Mouse (Mus musculus) stomach, embryonic 16.5 days (tissue): ENCODE data around the gene Tmigd3. TPM values are rescaled to one million over a fixed set of nuclear protein-coding genes. Genes with fewer than 3 reads are reported as not detected.
"Not testable (repeated sequence)": the region's sequence is repeated elsewhere in the genome, so short reads cannot be mapped to it uniquely, and the experiment has no call there.

Experiments
- ATAC-seq: fragments of 200-750 bp; cut with Nextera tagmentation; 2 replicates; pipeline ENCODE4 v1.8.0; 2017; ENCODE audit warnings: moderate number of reproducible peaks, moderate TSS enrichment; ENCODE audit not compliant: insufficient read depth, low FRiP score
- H3K27ac ChIP-seq: fragments of 300-500 bp; sonication (generic); 2 replicates; pipeline ENCODE4 v1.5.1; 2014; ENCODE audit warnings: low read length
- H3K27me3 ChIP-seq: fragments of 300-500 bp; sonication (generic); 2 replicates; pipeline ENCODE4 v1.6.1; 2014; ENCODE audit warnings: low read length, control low read depth, mixed read lengths; ENCODE audit not compliant: control insufficient read depth, insufficient read depth
- H3K36me3 ChIP-seq: fragments of 300-500 bp; sonication (generic); 2 replicates; pipeline ENCODE4 v1.6.1; 2014; ENCODE audit warnings: low read length; ENCODE audit not compliant: control insufficient read depth, insufficient read depth
- H3K4me1 ChIP-seq: fragments of 300-500 bp; sonication (generic); 2 replicates; pipeline ENCODE4 v1.6.1; 2014; ENCODE audit warnings: low read length, control low read depth, mixed read lengths; ENCODE audit not compliant: control insufficient read depth, insufficient read depth
- H3K4me2 ChIP-seq: fragments of 300-500 bp; sonication (generic); 2 replicates; pipeline ENCODE4 v1.6.1; 2014; ENCODE audit warnings: low read depth, low read length, mixed read lengths
- H3K4me3 ChIP-seq: fragments of 300-500 bp; sonication (generic); replicated peaks from 2 replicates; pipeline ENCODE4 v1.5.1; 2014; ENCODE audit warnings: mild to moderate bottlenecking, low read length
- H3K9ac ChIP-seq: fragments of 300-500 bp; sonication (generic); 2 replicates; pipeline ENCODE4 v1.6.1; 2014; ENCODE audit warnings: low read length
- H3K9me3 ChIP-seq: fragments of 300-500 bp; sonication (generic); replicated peaks from 2 replicates; pipeline ENCODE4 v1.6.1; 2016; ENCODE audit warnings: low read length, control low read depth; ENCODE audit not compliant: control insufficient read depth
- whole genome bisulfite sequencing: fragments of 180-500 bp; shearing (Covaris S2); extraction: QIAGEN DNeasy Blood & Tissue Kit; methylation state at CpG from one replicate; pipeline ENCODE4 v1.1.7; 2014; 5-methylcytosine and 5-hydroxymethylcytosine counted together
- polyA plus RNA-seq: library from polyadenylated mRNA; unstranded; fragments of >200 nt; fragmentation: Nextera tagmentation; extraction: Ambion mirVana; gene quantifications from 2 replicates; pipeline ENCODE4 v1.2.1, GENCODE M21; 2015

Gene Tmigd3
- polyA plus RNA-seq, 1 experiment from 2014 or later, result 0.44 TPM

DNA sequence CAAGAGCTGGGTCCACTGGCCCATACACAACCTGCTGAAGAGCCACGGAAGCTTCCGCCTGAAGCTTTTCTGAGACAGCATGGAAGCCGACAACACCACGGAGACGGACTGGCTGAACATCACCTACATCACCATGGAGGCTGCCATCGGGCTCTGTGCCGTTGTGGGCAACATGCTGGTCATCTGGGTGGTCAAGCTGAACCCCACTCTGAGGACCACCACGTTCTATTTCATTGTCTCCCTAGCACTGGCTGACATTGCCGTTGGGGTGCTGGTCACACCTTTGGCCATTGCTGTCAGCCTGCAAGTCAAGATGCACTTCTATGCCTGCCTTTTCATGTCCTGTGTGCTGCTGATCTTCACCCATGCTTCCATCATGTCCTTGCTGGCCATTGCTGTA, 34.0 kb downstream of the Tmigd3 start:
- Histone ChIP-seq H3K9me3 (no peaks in the 10 kb centered on the region), H3K4me2 (no peak overlapping the region), H3K27ac (no peak overlapping the region), H3K4me3 (no peak overlapping the region), H3K4me1 (no peaks in the 10 kb centered on the region), H3K36me3 (no peaks in the 10 kb centered on the region), H3K27me3 (no peaks in the 10 kb centered on the region), H3K9ac (no peak overlapping the region)
- ATAC-seq, result no peak
- WGBS, result 90% methylated on average over 9 of the region's 9 CpGs

DNA sequence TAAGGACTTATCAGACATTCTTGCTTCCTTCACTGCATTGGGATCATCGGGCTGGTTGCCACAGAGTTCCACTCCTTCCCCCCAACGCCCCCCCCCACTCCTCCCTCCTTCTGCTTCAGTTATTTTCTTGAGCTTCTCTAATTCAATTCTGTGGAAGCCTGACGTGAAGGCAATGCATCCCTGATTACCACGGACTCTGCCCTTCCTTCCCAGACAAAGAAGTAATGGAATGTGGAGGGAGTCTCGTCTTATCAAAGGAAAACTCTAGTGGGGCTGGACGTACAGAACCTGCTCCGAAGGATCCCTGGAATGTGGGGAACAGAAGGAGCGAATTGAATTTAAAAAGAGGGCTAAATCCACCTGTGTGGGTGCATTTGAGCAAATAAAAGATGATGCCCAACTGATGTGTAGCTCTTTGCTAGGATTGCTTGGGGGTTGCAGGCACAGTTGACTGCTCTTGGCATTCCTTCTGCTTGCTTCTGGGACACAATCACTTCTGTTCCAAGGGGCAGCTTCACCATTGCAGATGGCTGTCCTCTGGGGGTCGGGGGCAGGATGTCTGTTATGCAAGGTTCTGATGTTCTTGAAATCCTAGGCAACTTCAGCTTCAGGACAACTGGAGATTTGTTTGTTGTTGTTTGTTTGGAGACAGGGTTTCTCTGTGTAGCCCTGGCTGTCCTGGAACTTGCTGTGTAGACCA, 37.4 kb downstream of the Tmigd3 start:
- Histone ChIP-seq H3K4me2 (no peak overlapping the region), H3K9ac (no peak overlapping the region), H3K4me1 (no peaks in the 10 kb centered on the region), H3K27me3 (no peaks in the 10 kb centered on the region), H3K9me3 (no peaks in the 10 kb centered on the region), H3K36me3 (no peaks in the 10 kb centered on the region), H3K4me3 (no peak overlapping the region), H3K27ac (no peak overlapping the region)
- WGBS, result 46% methylated on average over 9 of the region's 9 CpGs
- no peak for ATAC-seq

- no peak for ATAC-seq
Observed at GRCm38 (mm10) chr3:105908976-105909375, 38.3 kb downstream of the Tmigd3 start.

GRCm38 (mm10) chr3:105910519-105911190, 40.0 kb downstream of the Tmigd3 start:
- Histone ChIP-seq H3K27ac (no peak overlapping the region), H3K4me1 (peaks cover 3% of the 10 kb centered on the region; the same call in 1 of the 2 replicates), H3K4me3 (no peak overlapping the region), H3K9ac (no peak overlapping the region), H3K27me3 (no peaks in the 10 kb centered on the region), H3K4me2 (no peak overlapping the region), H3K36me3 (no peaks in the 10 kb centered on the region), H3K9me3 (no peaks in the 10 kb centered on the region)
- 82% methylated on average over 11 of the region's 11 CpGs for WGBS
- ATAC-seq, result no peak

More at GRCm38 (mm10) chr3:105908976-105909375, 38.3 kb downstream of the Tmigd3 start:
- Histone ChIP-seq H3K9ac (no peak overlapping the region), H3K4me3 (no peak overlapping the region), H3K36me3 (no peaks in the 10 kb centered on the region), H3K9me3 (no peaks in the 10 kb centered on the region), H3K4me1 (peaks cover under 1% of the 10 kb centered on the region; the same call in 1 of the 2 replicates), H3K27me3 (no peaks in the 10 kb centered on the region), H3K27ac (no peak overlapping the region), H3K4me2 (no peak overlapping the region)
- 86% methylated on average over 4 of the region's 4 CpGs for WGBS

- Histone ChIP-seq H3K9me3 (no peaks in the 10 kb centered on the region), H3K4me2 (no peak overlapping the region), H3K27ac (no peak overlapping the region), H3K4me3 (no peak overlapping the region), H3K36me3 (no peaks in the 10 kb centered on the region), H3K27me3 (no peaks in the 10 kb centered on the region), H3K9ac (no peak overlapping the region), H3K4me1 (peaks cover 3% of the 10 kb centered on the region; the same call in 1 of the 2 replicates)
- 52% methylated on average over 9 of the region's 9 CpGs for WGBS
- ATAC-seq, result no peak
Observed at GRCm38 (mm10) chr3:105912097-105912880, 41.6 kb downstream of the Tmigd3 start.

GRCm38 (mm10) chr3:105913839-105914681, 43.4 kb downstream of the Tmigd3 start:
- no peaks in the 10 kb centered on the region for H3K27me3 ChIP-seq
- H3K4me2 ChIP-seq, result 0 out of 2 replicates have a peak overlapping the region, but pooled peaks have one; percentile 9
- no peak overlapping the region for H3K4me3 ChIP-seq
- WGBS, result 44% methylated on average over 10 of the region's 10 CpGs
- peak overlapping the region; percentile 42; the same call in 1 of the 2 replicates for H3K27ac ChIP-seq
- no peaks in the 10 kb centered on the region for H3K36me3 ChIP-seq
- H3K9me3 ChIP-seq, result no peaks in the 10 kb centered on the region
- H3K9ac ChIP-seq, result no peak overlapping the region
- peaks cover 3% of the 10 kb centered on the region; the same call in 1 of the 2 replicates for H3K4me1 ChIP-seq
- no peak for ATAC-seq

DNA sequence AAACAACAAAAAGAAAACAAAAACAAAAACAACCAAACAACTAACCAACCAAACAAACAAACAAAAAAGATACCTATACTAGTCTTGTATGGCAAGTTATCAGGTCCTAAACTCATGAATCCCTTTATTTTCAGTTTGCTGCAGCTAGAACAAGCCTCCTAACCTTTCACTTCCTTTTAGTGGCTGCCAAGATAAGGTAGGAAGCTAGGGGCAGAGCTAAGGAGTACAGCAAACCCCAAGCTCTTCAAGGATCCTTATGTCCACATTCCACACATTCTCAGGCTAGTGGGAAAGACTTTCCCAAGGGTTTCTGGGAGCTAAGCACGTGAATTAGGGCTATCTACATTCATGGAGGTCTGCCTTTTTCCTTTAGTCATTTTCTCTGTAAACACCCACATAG, 44.6 kb downstream of the Tmigd3 start:
- ATAC-seq, result no peak
- Histone ChIP-seq H3K9ac (no peak overlapping the region), H3K4me3 (no peak overlapping the region), H3K27me3 (no peaks in the 10 kb centered on the region), H3K36me3 (no peaks in the 10 kb centered on the region), H3K4me2 (no peak overlapping the region), H3K4me1 (peaks cover 3% of the 10 kb centered on the region; the same call in 1 of the 2 replicates), H3K9me3 (no peaks in the 10 kb centered on the region), H3K27ac (no peak overlapping the region)
- WGBS, result 13% methylated on average over 1 of the region's 1 CpGs

DNA sequence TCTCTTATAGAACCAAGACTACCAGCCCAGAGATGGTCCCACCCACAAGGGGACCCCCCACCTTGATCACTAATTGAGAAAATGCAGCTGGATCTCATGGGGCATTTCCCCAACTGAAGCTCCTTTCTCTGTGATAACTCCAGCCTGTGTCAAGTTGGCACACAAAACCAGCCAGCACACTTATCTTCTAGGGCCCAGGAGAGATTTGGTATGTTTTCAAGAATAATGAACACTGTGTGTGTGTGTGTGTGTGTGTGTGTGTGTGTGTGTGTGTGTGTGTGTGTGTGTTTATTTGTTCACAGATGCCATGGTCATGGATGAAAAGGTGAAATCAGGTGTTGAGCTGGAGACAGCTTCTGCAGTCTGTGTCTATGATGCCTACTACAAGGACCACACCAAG, 45.8 kb downstream of the Tmigd3 start:
- not testable (repeated sequence) for H3K4me3 ChIP-seq, H3K36me3 ChIP-seq, H3K27me3 ChIP-seq, H3K4me1 ChIP-seq, H3K4me2 ChIP-seq, H3K9ac ChIP-seq, H3K27ac ChIP-seq, ATAC-seq, H3K9me3 ChIP-seq
